Mouse (Mus musculus): ENCODE data around the gene Mxi1.

Mxi1 gene

GRCm38 (mm10) chr19:53423341-53423753, 113.0 kb downstream of the Mxi1 start:
- DNase-seq (ENCODE audit: low spot score), result no peak

- no peak for DNase-seq (ENCODE audit: low spot score)
Measured at GRCm38 (mm10) chr19:53423816-53424465, 113.6 kb downstream of the Mxi1 start.

GRCm38 (mm10) chr19:53424629-53425028, 114.3 kb downstream of the Mxi1 start:
- no peak for DNase-seq (ENCODE audit: low spot score)
